8 mouse cellular contexts compared by ENCODE assay signal in the genomic region with DNA sequence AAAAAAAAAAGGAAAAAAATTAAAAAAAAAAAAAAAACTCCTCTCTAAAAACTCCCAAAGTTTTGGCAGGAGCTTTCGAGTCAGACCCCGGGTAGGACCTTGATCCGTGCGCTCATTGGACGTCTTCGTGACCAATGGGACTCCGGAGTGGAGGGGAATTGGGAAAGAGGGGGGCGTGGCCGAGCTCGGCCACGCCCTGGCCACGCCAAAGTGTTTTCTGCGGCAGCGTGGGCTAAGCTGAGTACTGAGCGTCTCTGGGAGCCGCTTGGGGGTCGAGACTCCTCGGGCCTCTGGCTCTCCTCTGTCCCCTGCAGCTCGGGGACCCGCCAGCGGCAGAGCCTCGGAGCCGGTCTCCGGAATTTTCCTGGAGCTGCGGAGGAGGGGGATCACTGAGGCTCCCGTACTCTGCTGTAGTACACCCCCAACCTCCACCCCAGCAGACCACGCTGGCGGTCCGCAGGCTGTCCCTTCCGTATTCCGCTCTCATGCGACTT. TPM values are rescaled to one million over a fixed set of nuclear protein-coding genes. Genes with fewer than 3 reads are reported as not detected.
A peak's percentile ranks its signal among the peaks of the same experiment; 100 is the strongest.
DNase-seq lines count a peak whose midpoint lies in the region; ATAC-seq and TF ChIP-seq lines count a peak whose summit lies in the region.

A gene (minus strand): TSS at position 64 of the 494 bp plus-strand sequence.

- peaks cover 31% of the 10 kb centered on the region for H3K79me3 ChIP-seq in C2C12 (ENCODE audit: low read depth)

- under 1% methylated on average over 32 of the region's 32 CpGs for WGBS in heart, embryonic 14.5 days

- peak; percentile 54 for TF ChIP-seq POLR2A in embryonic fibroblast, embryonic 13.5 days (IDR thresholded peaks at IDR 0.05; ENCODE audit: low read depth, low read length)

- peaks cover 5% of the 10 kb centered on the region; the same call in 1 of the 2 replicates for H3K4me1 ChIP-seq in embryonic fibroblast, embryonic 13.5 days (ENCODE audit: control insufficient read depth, insufficient read depth, low read length)
- H3K4me1 ChIP-seq in heart, embryonic 14.5 days (ENCODE audit: control insufficient read depth in 2 of 2, insufficient read depth in 2 of 2, low read length in 2 of 2), result peaks cover 5 to 29% of the 10 kb centered on the region in 2 experiments; a peak in 2 of 4 replicates

- DNase-seq in adipocyte (ENCODE audit: low spot score), result peak; percentile 90
- DNase-seq in kidney, postnatal 14 days, result peak; percentile 80
- peak; percentile 22 to 35 for DNase-seq in spleen, postnatal 14 days (ENCODE audit: low spot score in 2 of 2)
- DNase-seq in right cerebral cortex, postnatal 25 days, result no peak

- H3K27ac ChIP-seq in embryonic fibroblast, embryonic 13.5 days (ENCODE audit: insufficient read depth, low read length), result peak within 1 kb of the TSS; percentile 84
- H3K27ac ChIP-seq in heart, embryonic 14.5 days (replicated peaks in 1 of 2; ENCODE audit: control insufficient read depth in 1 of 2, insufficient read depth in 1 of 2, low read depth in 2 of 2, low read length in 2 of 2), result peak within 1 kb of the TSS; percentile 49 to 71; a peak in 3 of 4 replicates

- TF ChIP-seq CTCF in C2C12 (IDR thresholded peaks at IDR 0.05; ENCODE audit: control insufficient read depth, insufficient read depth, insufficient read length), result no peak
- TF ChIP-seq CTCF in embryonic fibroblast, embryonic 13.5 days (IDR thresholded peaks at IDR 0.05; ENCODE audit: borderline replicate concordance, insufficient read depth, low read length), result no peak

- peaks cover 34% of the 10 kb centered on the region for H3K36me3 ChIP-seq in C2C12 (ENCODE audit: control insufficient read depth, insufficient read depth)
- H3K36me3 ChIP-seq in heart, embryonic 14.5 days (ENCODE audit: control insufficient read depth, insufficient read depth, low read length), result no peaks in the 10 kb centered on the region

- H3K4me2 ChIP-seq in heart, embryonic 14.5 days (ENCODE audit: low read length), result peak within 1 kb of the TSS; percentile 95

- H3K4me3 ChIP-seq in C2C12 (ENCODE audit: insufficient read depth, poor library complexity, severe bottlenecking), result peak within 1 kb of the TSS; percentile 80
- H3K4me3 ChIP-seq in embryonic fibroblast, embryonic 13.5 days (ENCODE audit: insufficient read depth, low read length), result peak within 1 kb of the TSS; percentile 98
- H3K4me3 ChIP-seq in heart, embryonic 14.5 days (ENCODE audit: control insufficient read depth in 1 of 2, insufficient read depth in 1 of 2, low read depth in 1 of 2, low read length in 2 of 2), result peak within 1 kb of the TSS; percentile 68 to 75

- peak within 1 kb of the TSS; percentile 91 for H3ac ChIP-seq in C2C12 (ENCODE audit: control insufficient read depth, insufficient read length, low read depth)

- peak; percentile 81 for ATAC-seq in heart, embryonic 14.5 days (ENCODE audit: insufficient number of reproducible peaks, insufficient read depth, low FRiP score, low read depth)
- peak; percentile 58 for ATAC-seq in megakaryocyte, adult 5-6 weeks (ENCODE audit: poor library complexity, severe bottlenecking)

- H3K79me2 ChIP-seq in C2C12 (ENCODE audit: control insufficient read depth, insufficient read depth), result peaks cover 46% of the 10 kb centered on the region

- H3K9ac ChIP-seq in heart, embryonic 14.5 days (ENCODE audit: low read length), result peak within 1 kb of the TSS; percentile 72

- H3K27me3 ChIP-seq in C2C12 (ENCODE audit: control insufficient read depth, insufficient read depth, insufficient read length), result no peaks in the 10 kb centered on the region
- peaks cover 78% of the 10 kb centered on the region for H3K27me3 ChIP-seq in heart, embryonic 14.5 days (ENCODE audit: control insufficient read depth, insufficient read depth, low read length)

- H3K9me3 ChIP-seq in heart, embryonic 14.5 days (ENCODE audit: control insufficient read depth, low read length), result no peaks in the 10 kb centered on the region

TF ChIP-seq in C2C12, 6 proteins besides CTCF, POLR2A, EP300 and RAD21:
- TF ChIP-seq MYOD1 (IDR thresholded peaks at IDR 0.05; ENCODE audit: control insufficient read depth, insufficient read length, low read depth) (no peak), CEBPB (IDR thresholded peaks at IDR 0.05; ENCODE audit: low read depth) (peak; percentile 93), USF1 (IDR thresholded peaks at IDR 0.05; ENCODE audit: low read depth) (no peak), MYOG (IDR thresholded peaks at IDR 0.05; ENCODE audit: control insufficient read depth, extremely low read depth, insufficient read length) (no peak), MAX (IDR thresholded peaks at IDR 0.05) (peak; percentile 75), FOSL1 (IDR thresholded peaks at IDR 0.05; ENCODE audit: insufficient read depth, low read length, poor library complexity, severe bottlenecking) (no peak)

RNA-seq across cellular contexts. Expression of the gene that starts here (rescaled TPM):
- 34.7 TPM for polyA plus RNA-seq in C2C12 (2012; fragmentation: generic; extraction: Trizol)
- polyA plus RNA-seq in embryonic fibroblast, embryonic 13.5 days (2011; ENCODE audit: insufficient read length, low read depth, missing spikeins), result 5.0 and 5.4 TPM in 2 replicates
- polyA plus RNA-seq in heart, embryonic 14.5 days (2014; fragmentation: Nextera tagmentation; extraction: Ambion mirVana), result 7.1 and 7.7 TPM in 2 replicates
- 29.3 and 39.3 TPM in 2 replicates for total RNA-seq in megakaryocyte, adult 5-6 weeks (2015)
- total RNA-seq in megakaryocyte, adult 5-6 weeks (2017), result 23.3 and 27.1 TPM in 2 replicates
